Mouse (Mus musculus): Measurements from ENCODE around the gene Neurl1a.

GRCm38 (mm10) chr19:47137771-47138421 lies 40.7 kb upstream of the Neurl1a start, which contains the start of gene Calhm2:
- peak; percentile 63; the same call in 1 of the 2 replicates for TF ChIP-seq POLR2A (IDR thresholded peaks at IDR 0.05; ENCODE audit: borderline replicate concordance, control insufficient read depth, low read depth, low read length)
- no peak for TF ChIP-seq CTCF (IDR thresholded peaks at IDR 0.05; ENCODE audit: control insufficient read depth, insufficient read depth, low read length)

Measured in bone marrow, adult 2 months (tissue).